Mouse (Mus musculus) thymus, adult 2 months (tissue): ENCODE measurements around the gene Ewsr1.

Experiments used
- CTCF ChIP-seq: fragments of 200-500 bp; IDR thresholded peaks from 2 replicates; pipeline ENCODE4 v1.5.1; 2012; ENCODE audit warnings: mild to moderate bottlenecking, control low read depth, low read length, moderate library complexity, borderline replicate concordance; ENCODE audit not compliant: control insufficient read depth, poor library complexity, insufficient read depth; ENCODE audit errors: extremely low read depth
- POLR2A ChIP-seq: fragments of 200-500 bp; IDR thresholded peaks from 2 replicates; pipeline ENCODE4 v1.6.1; 2012; ENCODE audit warnings: mild to moderate bottlenecking, low read length, control low read depth, moderate library complexity; ENCODE audit not compliant: control insufficient read depth, poor library complexity, insufficient read depth; ENCODE audit errors: extremely low read depth

- no peak for TF ChIP-seq CTCF
- no peak for TF ChIP-seq POLR2A
Observed at GRCm38 (mm10) chr11:5141252-5141651, 42.2 kb upstream of the Ewsr1 start.
